Mouse (Mus musculus) G1E (cell line): Measurements from ENCODE around the gene Aco2. TPM values are rescaled to one million over a fixed set of nuclear protein-coding genes. Genes with fewer than 3 reads are reported as not detected.

Experiments
- ATAC-seq: 2 replicates; pipeline ENCODE4 v1.8.0; 2016; ENCODE audit warnings: mild to moderate bottlenecking; ENCODE audit not compliant: insufficient number of reproducible peaks, poor library complexity, low FRiP score, severe bottlenecking; ENCODE audit errors: extremely low read depth
- DNase-seq: peaks from one replicate; pipeline ENCODE4 v3.0.0; 2012; ENCODE audit warnings: low spot score
- H3K27me3 ChIP-seq: 2 replicates; pipeline ENCODE4 v1.6.1; 2012; ENCODE audit warnings: mild to moderate bottlenecking, low read length, inconsistent platforms; ENCODE audit not compliant: insufficient read depth
- H3K36me3 ChIP-seq: replicated peaks from 2 replicates; pipeline ENCODE3; 2012; ENCODE audit warnings: mild to moderate bottlenecking, inconsistent platforms
- H3K4me1 ChIP-seq: 2 replicates; pipeline ENCODE4 v1.6.1; 2012; ENCODE audit warnings: low read depth, low read length, inconsistent platforms, mixed read lengths; ENCODE audit not compliant: insufficient read depth
- H3K4me3 ChIP-seq: 2 replicates; pipeline ENCODE4 v1.5.1; 2012; ENCODE audit warnings: low read depth, mild to moderate bottlenecking, inconsistent platforms, low read length, moderate library complexity, mixed read lengths
- H3K9me3 ChIP-seq: replicated peaks from 2 replicates; pipeline ENCODE4 v1.6.1; 2012; ENCODE audit warnings: inconsistent platforms
- CTCF ChIP-seq: IDR thresholded peaks from 2 replicates; pipeline ENCODE4 v1.5.1; 2012; ENCODE audit warnings: low read depth, low read length, inconsistent platforms, mixed read lengths
- GATA1 ChIP-seq: IDR thresholded peaks from 2 replicates; pipeline ENCODE4 v1.6.1; 2012; ENCODE audit warnings: borderline replicate concordance, low read length, inconsistent platforms, mixed read lengths
- GATA2 ChIP-seq: IDR thresholded peaks from 2 replicates; pipeline ENCODE4 v1.6.1; 2012; ENCODE audit warnings: low read depth, low read length, inconsistent platforms, borderline replicate concordance
- POLR2AphosphoS5 ChIP-seq: IDR thresholded peaks from 2 replicates; pipeline ENCODE4 v1.6.1; 2012; ENCODE audit warnings: low read depth, low read length, inconsistent platforms; ENCODE audit not compliant: insufficient replicate concordance
- TAL1 ChIP-seq: conservative IDR thresholded peaks from 2 replicates; pipeline ENCODE4 v1.6.1; 2012; ENCODE audit warnings: low read depth, low read length, inconsistent platforms, mixed read lengths
- polyA plus RNA-seq: library from polyadenylated mRNA; stranded (reverse); fragments of >175 nt; gene quantifications from 2 replicates; pipeline ENCODE4 v1.2.3, GENCODE M21; 2012
- total RNA-seq, 2 experiments: library from RNA; stranded (forward) in 1 of 2; stranded (reverse) in 1 of 2; fragments of 200-1000 nt in 1 of 2; fragments of >200 nt in 1 of 2; fragmentation: Nextera tagmentation in 1 of 2; gene quantifications; 2 replicates each; pipeline ENCODE4 v1.2.3; 2014 to 2017

Aco2 gene
- total and polyA plus RNA-seq, 3 experiments: 124 to 177 (median 142) TPM

DNA sequence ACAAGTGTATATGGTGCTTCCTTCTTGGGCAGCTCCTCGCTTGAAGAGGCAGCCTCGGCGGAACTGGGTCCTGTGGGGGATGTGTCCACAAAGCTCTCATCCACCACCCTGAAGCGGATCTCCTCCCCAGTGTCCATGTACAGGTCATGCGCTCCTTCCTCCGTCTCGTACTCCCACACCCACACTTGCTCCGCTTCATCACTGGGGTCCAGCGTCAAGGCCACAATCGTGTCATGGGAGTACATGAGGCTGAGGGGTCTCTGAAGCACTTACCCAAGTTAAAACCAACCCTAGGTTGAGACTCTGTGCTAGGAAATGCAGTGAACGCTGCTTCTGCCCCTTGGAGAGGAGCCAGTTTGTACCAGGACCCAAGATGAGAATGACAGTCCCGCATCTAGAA is 45.1 kb downstream of the Aco2 start:
- DNase-seq (no peak), ATAC-seq (no peak)
- Histone ChIP-seq H3K27me3 (no peaks in the 10 kb centered on the region), H3K36me3 (peaks cover 98% of the 10 kb centered on the region), H3K4me3 (no peak overlapping the region), H3K4me1 (peaks cover 40% of the 10 kb centered on the region), H3K9me3 (no peaks in the 10 kb centered on the region)
- TF ChIP-seq CTCF (no peak), GATA2 (no peak), GATA1 (no peak), TAL1 (no peak), POLR2AphosphoS5 (no peak; the same call in 1 of the 2 replicates)

DNA sequence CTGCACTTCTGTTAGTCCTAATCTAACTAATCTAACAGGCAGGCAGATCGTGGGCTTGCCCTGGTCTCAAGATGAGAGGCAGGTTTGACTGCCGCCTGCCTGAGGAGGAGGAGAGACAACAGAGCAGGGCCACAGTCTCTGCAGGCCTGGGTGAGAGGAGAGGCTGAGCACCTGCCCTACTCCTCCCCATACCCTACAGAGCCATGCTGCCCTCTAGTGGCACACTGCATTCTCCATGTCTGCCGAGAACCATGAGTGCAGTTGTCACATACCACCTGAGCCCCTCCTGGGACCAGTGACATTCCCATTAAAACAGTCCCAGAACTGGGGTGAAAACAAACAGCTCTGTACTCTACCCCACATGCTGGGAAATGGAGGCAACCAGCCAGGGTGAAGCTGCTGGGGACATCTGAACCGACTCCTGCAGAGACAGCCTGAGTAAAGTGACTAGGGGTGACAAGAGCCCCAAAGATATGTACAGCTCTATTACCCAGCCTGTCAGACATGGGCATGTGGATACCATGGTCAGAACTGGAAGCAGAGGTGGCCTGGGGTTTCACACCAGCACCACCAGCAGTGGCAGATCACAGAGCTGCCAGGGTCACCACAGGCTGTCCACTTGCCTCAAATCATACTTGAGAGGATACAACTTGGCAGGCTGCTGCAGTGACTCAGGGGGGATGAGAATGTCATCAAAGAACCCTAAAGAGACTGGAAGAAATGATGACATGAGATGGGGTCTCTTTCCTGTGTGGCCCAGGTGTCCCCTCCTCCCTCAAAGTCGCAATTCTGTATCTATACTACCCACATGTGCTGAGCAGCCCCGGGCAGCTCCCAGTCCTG is 45.7 kb downstream of the Aco2 start:
- Histone ChIP-seq H3K9me3 (no peaks in the 10 kb centered on the region), H3K4me1 (peaks cover 38% of the 10 kb centered on the region), H3K27me3 (no peaks in the 10 kb centered on the region), H3K4me3 (no peak overlapping the region), H3K36me3 (peaks cover 97% of the 10 kb centered on the region)
- DNase-seq (peak; percentile 65), ATAC-seq (no peak)
- TF ChIP-seq CTCF: peak; percentile 85
- TF ChIP-seq TAL1: no peak

DNA sequence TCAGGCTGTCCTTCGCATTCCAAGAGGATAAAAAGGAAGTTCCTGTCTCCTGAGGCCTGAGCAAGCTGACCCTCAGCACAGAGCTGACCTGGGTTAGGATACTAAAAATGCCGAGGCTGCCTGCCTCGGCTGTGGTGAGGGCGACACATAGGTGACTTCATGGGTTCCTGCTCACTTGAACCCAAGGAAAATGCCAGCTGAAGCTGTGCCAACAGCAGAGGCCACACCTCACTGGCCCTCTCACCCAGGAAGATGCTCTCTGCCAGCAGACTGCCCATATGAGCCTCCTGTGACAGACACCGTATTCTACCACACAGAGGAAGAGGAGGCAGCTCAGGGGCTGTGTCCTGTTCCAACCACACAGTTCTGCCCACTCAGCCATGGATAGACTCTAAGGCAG is 47.0 kb downstream of the Aco2 start:
- no peak for ATAC-seq

DNA sequence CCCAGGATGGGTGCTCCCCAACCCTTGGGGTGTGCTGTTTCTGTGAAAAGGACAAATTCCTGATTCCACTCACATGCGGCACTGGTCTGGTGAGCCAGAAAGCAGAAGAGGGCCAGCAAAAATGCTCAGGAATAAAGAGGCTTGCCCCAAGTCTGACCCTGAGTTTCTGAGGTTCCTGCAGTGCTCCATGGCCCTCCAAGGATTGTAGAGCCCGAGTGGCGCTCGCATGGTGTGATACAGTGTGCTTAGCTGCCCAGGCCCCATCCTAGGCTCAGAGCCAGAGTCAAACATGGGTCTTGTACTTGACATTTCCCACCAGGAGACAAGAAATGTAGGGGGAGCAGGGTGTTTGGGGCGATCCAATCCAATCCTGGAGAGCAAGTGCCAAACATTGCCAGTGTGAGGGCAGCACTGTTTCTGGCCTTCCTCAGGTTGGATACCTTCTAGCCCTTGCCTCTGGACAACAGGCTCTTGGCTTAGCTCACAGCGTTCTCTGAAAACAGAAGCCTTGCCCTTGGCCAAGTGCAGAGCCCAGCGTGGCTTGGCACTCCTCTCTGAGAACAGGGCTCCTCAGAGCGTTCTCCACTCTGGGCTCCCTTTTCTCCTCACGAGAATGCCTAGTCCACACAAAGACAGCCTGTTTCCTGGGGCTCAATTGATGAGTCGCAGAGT is 48.6 kb downstream of the Aco2 start:
- Histone ChIP-seq H3K27me3 (no peaks in the 10 kb centered on the region), H3K36me3 (peaks cover 88% of the 10 kb centered on the region), H3K4me3 (no peak overlapping the region), H3K4me1 (peaks cover 41% of the 10 kb centered on the region), H3K9me3 (no peaks in the 10 kb centered on the region)
- no peak for DNase-seq
- ATAC-seq: no peak
- TF ChIP-seq GATA1 (no peak), TAL1 (no peak), CTCF (no peak), GATA2 (no peak), POLR2AphosphoS5 (no peak)

More for the DNA sequence above, 47.0 kb downstream of the Aco2 start:
- Histone ChIP-seq H3K9me3 (no peaks in the 10 kb centered on the region), H3K36me3 (peaks cover 95% of the 10 kb centered on the region), H3K4me1 (peaks cover 38% of the 10 kb centered on the region), H3K27me3 (no peaks in the 10 kb centered on the region), H3K4me3 (no peak overlapping the region)
- TF ChIP-seq CTCF (no peak), GATA2 (no peak), TAL1 (no peak), GATA1 (no peak), POLR2AphosphoS5 (no peak)
- no peak for DNase-seq

DNA sequence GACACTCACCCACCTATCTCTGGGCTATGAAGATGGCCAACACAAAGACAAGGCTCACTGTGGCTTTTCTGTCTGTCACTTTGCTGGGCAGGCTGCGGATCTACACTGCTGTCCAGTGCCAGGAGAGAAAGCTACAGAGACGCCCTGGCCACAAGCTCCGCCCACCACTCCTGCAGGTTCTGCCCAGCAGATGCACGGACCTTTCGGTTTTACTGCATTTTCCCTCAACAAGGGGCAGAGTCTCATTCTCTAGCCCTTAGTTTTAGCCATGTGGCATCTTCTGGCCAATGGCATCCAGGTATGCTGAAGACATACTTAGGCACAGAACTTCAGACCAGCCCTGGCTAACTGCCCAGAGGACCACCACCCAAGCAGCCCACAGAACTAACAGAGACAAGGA is 49.1 kb downstream of the Aco2 start:
- Histone ChIP-seq H3K27me3 (no peaks in the 10 kb centered on the region), H3K36me3 (peaks cover 82% of the 10 kb centered on the region), H3K4me3 (no peak overlapping the region), H3K4me1 (peaks cover 44% of the 10 kb centered on the region), H3K9me3 (no peaks in the 10 kb centered on the region)
- no peak for ATAC-seq
- TF ChIP-seq POLR2AphosphoS5: no peak
- TF ChIP-seq GATA1: no peak
- no peak for TF ChIP-seq TAL1
- no peak for TF ChIP-seq CTCF
- no peak for TF ChIP-seq GATA2
- no peak for DNase-seq

DNA sequence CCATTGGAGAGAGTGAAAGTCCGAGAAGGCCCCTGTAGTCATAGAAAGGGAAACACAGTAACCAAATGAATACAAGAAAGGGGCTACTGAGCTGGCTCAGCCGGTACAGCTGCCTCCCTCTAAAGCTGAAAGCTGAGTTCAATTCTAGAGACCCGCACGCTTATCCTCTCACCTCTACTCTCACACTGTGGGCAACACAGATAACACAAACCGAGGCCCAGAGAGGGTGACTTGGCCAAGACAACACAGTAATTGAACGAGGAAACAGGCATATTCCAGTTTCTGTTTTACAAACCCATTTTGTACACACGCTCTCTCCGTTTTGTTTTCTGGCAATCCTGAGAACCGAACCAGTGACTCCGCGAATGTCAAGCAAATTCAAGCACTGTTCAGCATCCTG is 52.8 kb downstream of the Aco2 start:
- DNase-seq (no peak), ATAC-seq (no peak)
- Histone ChIP-seq H3K4me1 (peaks cover 51% of the 10 kb centered on the region), H3K4me3 (peak overlapping the region; percentile 81), H3K27me3 (peaks cover 17% of the 10 kb centered on the region), H3K36me3 (peaks cover 46% of the 10 kb centered on the region), H3K9me3 (no peaks in the 10 kb centered on the region)
- no peak for TF ChIP-seq CTCF
- no peak for TF ChIP-seq GATA2
- TF ChIP-seq TAL1: no peak
- no peak for TF ChIP-seq POLR2AphosphoS5
- no peak for TF ChIP-seq GATA1
